Mouse (Mus musculus) induced T-regulatory cell, adult 2 months (primary cell): ENCODE data around the gene Gm26602.
"Not testable (repeated sequence)": the region's sequence is repeated elsewhere in the genome, so short reads cannot be mapped to it uniquely, and the experiment has no call there.

Source experiments
- DNase-seq: peaks from one replicate; pipeline ENCODE4 v3.0.0-alpha.2; 2012; ENCODE audit warnings: low read depth

Gene Gm26602

DNA sequence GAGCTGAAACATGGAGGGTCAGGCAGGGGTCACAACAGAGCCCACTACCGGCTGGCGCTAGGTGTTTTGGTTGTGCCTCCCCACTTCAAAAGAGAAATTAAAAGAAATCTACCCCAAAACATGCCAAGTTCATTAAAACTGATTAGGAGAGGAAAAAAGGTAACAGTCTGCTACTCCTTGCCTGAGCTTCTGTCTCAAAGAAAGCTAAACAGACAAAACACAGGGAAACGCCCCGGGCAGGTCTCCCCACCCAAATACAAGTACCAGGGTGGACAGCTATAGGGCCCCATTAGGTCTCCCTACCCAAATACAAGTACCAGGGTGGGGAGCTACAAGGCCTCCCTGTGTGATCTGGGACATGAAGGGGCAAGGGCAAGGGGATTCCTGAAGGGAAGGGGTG, at the start of gene Gm26602:
Gene Gm26602, plus strand, starts transcription at position 301 of the 400 bp plus-strand sequence.
- no peak for DNase-seq

DNA sequence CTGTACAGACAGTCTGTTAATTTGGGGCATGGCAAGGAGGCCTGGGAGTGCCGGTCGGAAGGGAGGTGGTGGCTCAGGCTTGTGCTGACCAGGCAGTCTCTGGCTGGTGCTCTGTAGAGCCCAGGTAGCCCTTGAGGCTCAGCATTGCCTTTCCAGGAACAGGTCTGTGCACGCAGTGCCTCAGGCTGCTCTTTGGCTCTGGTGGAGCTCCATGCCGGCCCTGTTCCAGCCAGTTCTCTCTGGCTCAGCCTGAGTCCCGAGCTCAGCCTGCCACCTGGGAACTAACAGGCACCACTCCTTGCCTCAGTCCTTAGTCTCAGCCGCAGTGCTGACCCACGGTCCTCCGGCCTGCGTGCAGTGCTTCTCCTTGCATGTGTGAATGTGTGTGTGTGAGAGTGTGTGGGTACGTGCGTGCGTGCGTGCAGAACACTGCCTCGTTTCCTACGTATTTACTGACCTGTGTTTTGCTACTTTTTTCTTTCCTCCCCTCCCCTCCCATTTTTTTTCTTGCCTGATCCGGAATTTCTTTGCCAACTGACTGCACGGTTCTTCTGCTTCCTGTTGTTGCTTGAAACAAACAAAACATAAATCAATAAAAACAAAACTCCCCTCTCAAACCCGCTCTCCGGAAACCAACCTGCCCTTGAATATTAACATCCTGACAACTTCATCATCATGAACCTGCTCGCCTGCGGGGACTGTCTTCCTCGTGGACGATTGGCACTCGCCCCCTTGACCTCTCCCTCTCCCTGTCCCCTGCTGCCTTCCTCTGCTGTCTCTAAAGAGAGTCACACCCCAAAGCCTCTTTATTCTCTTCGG, 49.2 kb upstream of the Gm26602 start:
- DNase-seq, result no peak

DNA sequence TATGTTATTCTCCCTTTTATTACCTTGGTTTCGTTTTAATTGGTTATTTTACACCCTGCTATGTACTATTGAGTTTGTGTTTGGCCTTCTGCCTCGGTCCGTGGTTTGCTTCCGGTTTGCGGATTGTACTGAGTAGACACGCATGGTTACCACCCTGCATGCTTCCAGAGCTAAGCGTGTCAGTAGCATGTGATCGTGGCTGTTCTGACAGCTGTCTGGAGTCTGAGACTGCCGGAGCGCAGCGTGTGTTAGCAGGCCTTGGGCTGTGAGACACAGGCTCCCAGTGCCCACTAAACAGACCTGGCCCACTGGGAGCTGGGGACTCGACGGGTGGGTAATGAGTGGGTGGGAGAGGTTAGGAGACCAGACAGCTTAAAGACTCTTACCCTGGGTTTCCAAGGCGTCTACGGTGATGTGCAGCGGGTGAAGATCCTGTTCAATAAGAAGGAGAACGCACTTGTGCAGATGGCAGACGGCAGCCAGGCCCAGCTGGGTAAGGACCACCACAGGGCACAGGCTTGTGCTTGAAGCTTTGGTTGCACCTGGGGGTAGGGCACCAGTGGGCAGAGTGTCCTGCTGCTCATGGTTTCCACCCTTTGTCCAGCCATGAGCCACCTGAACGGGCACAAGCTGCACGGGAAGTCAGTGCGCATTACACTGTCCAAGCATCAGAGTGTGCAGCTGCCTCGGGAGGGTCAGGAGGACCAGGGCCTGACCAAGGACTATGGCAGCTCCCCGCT, 48.4 kb upstream of the Gm26602 start:
- DNase-seq, result peak; percentile 16

DNA sequence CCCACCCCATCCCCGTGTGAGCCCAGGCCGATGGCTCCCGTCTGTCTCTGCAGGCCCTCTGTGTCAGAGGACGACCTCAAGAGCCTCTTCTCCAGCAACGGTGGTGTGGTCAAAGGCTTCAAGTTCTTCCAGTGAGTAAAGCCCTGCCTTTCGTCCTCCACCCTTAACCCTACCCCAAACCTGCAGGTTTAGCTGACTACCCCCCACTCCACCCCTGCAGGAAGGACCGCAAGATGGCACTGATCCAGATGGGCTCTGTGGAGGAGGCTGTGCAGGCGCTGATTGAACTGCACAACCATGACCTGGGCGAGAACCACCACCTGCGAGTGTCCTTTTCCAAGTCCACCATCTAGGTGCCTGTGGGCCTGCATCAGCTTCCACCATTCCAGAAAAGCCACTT, 47.7 kb upstream of the Gm26602 start:
- peak; percentile 17 for DNase-seq

DNA sequence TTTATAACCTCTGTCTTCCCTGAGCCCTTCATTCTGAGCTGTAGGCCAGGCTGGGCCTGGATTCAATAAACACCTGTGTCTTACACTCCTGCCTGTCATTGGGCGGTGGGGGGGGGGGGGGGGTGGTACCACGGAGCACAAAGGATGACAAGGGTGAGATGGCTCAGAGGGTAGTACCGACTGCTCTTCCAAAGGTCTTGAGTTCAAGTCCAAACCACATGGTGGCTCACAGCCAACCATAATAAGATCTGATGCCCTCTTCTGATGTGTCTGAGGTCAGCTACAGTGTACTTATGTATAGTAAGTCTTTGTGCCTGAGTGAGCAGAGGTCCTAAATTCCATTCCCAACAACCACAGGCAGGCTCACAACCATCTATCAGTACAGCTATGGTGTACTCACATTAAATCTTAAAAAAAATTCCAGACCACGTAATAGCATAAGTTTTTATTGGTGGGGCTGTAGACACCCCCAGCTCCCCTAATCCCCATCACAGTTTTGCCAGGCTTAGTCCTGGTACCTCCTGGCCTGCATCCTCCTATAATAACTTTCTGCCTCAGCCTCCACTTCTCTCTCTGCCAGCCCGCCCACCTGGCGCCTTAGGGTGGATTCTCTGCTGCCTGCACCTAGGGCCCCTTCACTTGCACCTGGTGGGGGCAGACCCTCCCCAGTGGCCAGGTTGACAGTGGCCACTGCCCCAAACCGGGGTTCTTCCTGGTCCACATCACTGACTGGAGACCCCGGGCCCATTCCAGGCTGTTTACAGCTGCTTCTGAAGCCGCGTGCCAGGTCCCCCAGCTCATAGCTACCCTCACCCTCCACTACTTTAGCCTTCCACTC, 46.1 kb upstream of the Gm26602 start:
- DNase-seq, result peak; percentile 35

DNA sequence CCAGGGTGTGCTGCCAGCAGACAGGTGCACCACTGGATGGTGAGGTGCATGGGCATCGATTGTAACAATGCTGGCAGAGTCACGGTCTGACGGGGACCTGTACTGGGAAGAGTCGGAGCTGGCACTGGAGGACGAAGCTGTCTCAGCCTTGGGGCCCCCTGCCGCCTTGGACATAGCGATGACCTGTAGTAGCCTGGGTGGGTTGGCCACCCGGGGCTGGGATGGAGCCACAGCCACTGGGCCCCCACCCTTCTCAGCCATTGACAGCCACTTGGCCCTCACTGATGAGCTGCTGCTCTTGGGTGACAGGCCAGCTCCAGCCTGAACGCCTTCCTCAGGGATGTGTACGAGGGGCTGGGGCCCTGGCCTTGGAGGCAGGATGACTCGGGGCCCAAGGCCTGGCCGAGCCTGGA, 45.5 kb upstream of the Gm26602 start:
- DNase-seq, result no peak

DNA sequence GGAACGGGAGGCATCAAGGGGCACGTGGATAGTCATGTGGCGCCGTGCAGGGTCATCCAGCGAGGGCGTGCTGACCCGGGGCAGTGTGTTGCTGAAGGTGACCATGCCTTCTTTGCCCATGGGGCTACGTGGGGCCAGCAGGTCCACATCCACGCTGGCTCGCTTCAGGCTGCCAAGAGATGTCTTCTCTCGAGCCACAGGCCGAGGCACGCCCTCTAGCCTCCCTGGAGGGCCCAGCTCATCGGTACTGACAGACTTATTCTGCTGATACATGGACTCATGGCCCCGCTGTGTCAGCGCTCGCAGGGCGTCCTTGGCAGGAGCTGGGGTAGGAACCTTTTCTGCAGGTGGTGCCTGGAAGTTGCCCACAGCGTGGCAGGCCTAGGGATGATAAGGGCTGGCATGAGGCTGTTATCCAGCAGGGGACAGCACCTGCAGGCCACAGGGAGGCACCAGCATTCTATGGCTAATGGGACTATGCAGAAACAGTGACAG, 44.8 kb upstream of the Gm26602 start:
- DNase-seq, result no peak

DNA sequence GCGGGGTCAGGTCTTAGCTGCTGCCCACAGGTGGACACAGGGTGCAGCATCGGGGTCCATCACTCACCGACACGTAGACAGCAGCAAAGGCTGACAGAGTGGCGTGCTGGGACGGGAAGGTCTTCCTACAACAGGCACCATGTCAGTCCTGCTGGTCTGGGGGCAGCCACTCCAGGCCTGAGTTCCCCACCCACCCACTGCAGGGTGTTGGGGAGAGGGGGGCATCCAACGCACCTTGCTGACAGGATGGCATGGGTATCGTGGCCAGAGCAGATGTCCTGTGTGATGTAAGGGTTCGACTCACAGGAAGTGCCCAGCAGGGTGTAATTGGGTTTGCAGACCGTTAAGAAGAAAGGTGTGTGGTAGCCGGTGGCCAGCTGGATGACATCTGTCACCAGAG, 44.1 kb upstream of the Gm26602 start:
- no peak for DNase-seq

DNA sequence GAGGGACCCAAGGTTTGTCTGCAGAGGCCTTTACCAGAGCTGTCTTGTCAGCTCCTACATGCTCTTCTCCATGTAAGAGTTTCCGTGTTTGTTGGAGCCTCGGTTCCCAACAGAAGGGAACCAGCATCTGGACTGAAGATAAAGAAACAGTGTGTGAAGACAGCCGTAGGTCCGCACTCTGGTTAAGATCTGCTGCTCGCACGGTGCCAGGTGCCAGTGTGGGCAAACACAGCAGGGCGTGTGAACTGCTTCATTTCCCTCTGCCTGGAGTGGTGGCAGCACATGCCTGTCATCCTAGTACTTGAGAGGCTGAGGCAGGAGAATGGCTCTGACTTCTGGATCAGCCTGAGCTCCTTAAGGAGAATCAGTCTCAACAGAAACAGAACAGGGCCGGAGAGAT, 38.8 kb upstream of the Gm26602 start:
- DNase-seq, result no peak

DNA sequence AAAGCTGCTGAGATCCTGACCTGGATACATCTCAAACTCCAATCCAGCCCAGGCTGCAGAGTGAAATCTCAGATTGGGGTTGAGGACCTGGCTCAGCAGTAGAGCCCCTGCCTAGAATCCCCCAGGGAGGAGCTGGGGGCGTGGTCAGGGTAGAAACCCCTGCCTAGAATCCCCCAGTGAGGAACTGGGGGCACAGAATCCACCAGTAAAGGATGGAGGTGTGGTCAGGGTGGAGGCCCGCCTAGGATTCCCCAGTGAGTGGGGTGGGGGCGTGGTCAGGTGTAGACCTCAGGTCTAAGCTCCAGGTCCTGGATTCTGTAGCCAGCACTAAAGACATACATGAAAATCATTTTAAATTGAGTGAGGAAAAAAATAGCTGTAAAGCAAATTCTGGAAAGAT, 37.8 kb upstream of the Gm26602 start:
- DNase-seq, result no peak

DNA sequence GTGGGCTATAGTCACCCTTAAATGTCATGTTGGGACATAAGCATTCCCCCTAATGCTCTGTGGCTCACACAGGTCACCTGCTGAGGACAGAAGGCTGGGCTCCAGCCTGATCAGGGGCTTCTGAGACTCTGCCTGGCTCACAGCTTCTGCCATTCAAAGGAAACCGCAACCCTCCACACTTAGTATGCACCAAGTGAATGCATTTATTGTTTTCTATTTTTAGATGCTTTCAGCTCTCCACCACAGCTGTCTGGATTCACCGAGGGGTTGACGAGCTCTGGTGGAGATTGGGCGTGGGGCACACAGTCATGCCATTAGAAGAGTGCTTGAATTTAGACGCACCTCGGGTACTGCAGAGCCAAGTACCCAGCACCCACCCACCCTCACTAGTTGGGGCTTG, 37.3 kb upstream of the Gm26602 start:
- peak; percentile 29 for DNase-seq

DNA sequence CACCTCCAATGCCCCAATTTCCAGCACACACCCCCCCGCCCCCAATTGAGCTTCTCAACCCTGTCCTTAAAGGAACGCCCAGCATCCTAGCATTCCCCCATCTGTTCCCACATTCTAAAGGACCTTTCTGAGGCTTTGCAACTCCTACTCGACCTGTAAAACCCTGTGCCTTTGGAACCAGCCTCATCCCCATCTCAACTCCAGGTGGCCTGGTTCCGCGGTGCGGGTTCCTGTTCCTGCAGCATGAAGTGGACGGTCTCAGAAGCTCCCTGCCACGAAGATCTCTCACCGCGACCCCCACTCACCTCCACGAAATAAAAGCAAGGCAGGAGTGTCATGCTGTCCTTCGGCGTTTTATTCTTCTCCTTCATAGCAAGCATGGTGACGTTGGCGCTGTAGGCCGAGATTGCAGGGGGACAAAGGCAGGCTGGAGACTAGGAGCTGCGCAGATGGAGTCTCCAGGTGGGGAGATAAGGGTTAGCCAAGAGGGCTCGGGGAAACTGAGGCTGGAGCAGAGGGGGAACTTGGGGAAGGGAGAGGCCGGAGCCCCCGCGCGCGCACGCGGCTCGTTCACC, 36.9 kb upstream of the Gm26602 start:
- DNase-seq, result no peak

DNA sequence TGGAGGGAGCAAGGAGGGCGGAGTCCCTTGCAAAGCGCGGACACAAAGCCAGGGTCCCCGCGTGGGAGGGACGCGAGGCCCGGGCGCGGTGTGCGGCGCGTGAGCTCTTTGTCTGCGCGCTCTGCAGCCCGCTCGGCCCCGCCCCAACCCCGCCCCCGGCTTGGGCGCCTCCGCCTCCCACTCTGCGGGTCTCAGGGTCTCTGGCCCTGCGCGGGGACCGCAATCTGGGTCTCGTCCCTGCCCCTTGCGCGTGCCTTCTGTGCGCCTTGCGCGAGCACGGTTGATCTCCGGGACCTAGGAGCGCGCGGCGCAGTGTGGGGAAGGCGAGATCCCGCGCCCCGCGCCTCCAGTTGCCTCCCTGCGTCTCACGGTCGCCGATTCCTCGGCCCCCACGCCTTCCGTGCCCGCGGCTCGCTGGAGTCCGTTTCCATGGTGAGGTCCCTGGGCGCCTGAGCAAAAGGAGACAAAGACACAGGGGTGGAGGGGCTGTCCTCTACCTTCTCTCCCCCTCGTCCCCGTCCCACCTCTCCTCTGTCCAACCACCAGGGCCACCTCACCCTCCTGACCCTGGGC, 36.3 kb upstream of the Gm26602 start, which contains the start of the genes Prtn3 and Plppr3:
Gene Prtn3, plus strand, starts transcription at position 187 of the 573 bp plus-strand sequence.
Gene Plppr3, minus strand, starts transcription at position 345 of the 573 bp plus-strand sequence.
- DNase-seq, result peak; percentile 55

DNA sequence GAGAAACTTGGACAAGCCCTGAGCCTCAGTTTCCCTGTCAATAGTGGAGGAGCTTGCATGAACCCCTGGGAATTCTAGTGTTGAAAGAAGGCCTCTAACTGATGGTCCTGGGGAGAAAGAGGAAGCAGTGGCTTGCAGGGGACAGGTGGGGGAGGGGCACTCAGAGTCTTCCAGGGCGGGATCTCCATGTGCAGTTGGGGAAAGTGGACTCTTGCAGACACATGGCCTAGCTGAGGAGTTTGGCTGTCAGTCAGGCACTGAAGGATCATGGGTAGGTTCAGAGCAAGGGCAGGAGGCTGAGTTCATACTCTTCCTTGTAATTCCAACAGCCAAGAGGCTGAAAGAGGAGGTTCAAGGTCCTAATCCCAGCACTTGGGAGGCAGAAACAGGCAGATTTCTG, 33.5 kb upstream of the Gm26602 start:
- DNase-seq, result peak; percentile 21

DNA sequence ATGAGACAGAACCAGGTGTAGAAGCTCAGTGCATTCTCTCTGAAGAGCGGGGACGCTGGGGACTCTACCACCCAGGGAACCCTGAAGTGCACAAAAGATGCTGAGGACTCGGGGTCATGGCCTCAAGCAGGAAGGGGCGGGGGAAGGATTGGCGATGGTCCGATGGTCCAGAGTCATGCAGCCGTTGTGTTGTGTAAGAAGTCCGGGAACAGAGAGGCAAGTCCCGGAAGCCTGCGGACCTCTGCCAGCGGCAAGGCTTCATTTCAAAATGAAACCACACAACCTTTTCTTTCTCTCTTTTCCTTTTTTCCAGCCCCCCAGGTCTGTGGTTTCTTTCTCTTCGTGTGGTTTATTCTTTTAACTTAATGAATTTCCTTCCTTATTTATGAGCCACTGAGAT, 32.9 kb upstream of the Gm26602 start:
- DNase-seq, result peak; percentile 56

DNA sequence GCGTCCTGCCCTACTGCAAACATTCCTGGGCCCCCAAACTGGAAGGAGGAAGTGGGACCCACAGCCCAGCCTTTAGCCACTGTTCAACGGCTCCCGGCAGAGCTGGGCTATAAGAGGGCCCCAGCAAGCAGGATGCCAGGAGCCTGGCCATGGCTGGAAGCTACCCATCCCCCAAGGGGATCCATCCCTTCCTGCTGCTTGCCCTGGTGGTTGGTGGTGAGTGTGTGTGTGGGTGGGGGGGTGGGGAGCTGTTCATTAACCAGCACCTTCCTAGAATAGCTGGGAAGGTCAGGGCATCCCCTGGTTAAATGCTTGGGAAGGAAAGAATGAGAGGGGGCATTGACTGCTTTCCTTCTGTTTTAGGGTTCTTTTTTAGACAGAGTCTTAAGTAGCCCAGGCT, 31.1 kb upstream of the Gm26602 start:
- no peak for DNase-seq

DNA sequence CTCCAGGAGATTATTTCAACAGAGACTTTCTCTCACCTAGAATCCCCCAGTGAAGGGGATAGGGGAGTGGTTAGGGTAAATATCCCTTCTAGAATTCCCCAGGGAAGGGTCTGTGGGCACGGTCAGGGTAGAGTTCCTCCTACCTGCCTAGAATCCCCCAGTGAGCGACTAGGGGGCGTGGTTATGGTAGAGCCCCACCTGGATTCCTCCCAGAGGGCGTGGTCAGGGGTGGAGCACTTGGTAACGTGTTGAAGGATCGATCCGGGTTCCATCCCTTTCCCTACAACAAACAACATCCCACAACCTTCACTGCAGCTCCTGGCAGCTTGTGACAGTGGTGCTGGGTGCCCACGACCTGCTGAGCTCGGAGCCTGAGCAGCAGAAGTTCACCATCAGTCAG, 29.9 kb upstream of the Gm26602 start:
- peak; percentile 51 for DNase-seq

DNA sequence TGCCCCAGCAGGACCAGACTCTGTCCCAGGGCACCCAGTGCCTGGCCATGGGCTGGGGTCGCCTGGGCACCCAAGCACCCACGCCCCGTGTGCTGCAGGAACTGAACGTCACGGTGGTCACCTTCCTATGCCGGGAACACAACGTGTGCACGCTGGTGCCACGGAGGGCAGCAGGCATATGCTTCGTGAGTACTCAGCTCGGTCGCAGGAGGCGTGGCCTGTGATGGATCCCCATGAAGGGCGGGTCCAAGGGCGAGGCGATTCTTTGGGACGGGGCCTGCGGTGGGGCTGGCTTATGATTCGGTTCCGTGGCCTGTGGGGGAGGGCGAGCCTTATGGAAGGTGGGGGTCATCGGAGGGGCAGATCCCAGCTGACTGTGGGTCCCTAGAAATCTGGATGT, 28.7 kb upstream of the Gm26602 start:
- DNase-seq, result peak; percentile 53

DNA sequence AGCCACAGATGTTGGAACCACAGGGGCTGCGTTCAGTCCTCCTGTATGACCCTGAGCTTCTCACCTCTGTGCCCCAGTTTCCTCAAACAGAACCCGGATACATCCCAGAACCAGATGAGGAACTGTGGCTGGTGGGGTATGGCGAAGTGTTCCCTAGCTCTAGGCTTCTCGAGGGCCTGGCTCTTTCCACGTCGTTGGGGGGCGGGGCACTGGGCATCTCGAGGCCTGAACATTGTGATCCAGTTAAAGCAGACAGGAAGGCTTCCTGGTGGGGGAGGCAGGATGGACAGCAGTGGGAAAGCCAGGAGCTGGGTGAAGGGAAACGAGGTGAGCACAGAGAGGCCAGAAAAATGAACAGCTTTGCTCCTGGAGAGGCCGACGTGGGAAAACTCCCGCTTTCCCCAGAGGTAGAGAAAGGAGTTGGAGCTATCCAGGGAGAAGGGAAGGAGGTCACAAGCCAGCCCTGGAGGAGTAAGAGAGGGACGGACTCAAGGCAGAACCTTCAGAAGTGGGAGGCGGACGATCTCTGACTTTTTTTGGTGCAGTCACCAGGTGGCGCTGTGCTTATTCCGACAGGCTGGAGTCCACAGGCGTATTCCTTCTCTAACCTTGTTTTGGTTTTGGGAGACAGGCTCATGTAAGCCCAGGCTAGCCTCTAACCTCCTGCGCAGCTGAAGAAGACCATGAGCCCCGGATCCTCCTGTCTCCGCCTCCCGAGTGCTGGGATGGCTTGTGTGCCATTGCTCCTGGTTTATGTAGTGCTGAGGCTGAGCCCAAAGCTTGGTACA, 27.2 kb upstream of the Gm26602 start:
- DNase-seq, result peak; percentile 89

DNA sequence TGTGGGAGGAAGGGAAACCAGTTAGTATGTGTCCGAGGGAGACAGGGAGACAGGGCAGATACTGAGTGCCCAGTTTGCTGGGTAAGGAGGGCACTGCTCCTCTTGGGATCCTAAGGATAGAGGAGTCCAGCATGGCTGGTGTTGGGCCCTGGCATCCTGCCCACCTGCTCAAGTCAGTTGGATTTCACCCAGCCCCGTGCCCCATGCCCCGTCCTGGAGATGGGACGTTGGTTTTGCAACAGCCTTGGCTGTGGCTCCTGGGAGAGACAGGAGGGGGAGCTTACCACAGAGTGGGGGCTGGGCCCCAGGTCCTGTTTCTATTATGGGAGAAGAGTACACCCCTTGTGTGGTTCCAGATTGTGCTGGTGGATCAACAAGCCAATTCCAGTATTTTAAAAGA, 26.2 kb upstream of the Gm26602 start:
- DNase-seq, result no peak

DNA sequence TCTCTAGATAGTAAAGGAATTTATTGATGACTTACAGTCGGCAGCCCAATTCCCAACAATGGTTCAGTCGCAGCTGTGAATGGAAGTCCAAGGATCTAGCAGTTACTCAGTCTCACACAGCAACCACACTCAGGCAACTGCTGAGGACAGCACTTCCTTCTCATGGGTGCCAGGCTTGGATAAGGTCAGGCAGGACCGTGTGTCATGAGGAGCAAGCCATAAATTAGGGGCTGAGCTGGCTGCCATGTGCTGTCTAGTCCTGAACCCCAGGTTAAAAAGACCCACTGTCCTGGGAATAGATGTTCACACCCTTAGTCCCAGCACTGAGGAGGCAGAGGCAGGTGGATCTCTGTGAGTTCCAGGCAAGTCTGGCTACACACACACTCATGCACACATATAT, 25.7 kb upstream of the Gm26602 start:
- DNase-seq, result not testable (repeated sequence)
